ENCODE assay signal across 8 mouse cellular contexts in the genomic region with DNA sequence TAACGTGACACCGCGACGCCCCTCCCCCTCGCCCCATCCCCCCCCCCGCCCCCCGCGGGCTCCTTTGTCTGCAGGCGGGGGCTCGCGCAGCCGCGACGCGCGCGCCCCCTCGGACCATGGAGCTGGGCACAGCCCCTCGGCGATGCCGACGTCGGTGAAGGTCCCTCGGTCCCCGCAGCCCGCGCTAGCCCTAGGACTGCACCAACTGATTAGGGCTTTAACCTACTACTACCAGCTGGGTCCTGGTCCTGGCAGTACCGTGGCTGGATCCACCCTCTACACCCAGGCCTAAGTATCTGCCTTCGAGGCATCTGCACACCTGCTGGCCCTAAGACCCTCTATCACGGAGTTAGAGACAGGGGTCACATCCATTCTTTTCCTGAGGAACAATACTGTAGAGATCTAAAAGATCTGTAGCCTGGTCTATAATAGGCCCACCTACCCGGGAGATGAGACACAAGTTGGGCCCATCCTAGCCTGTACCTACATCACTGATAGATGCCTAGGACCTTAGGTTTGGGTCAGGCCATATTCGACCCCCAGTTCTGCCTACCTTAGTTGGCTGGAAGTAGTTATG. TPM values are rescaled to one million over a fixed set of nuclear protein-coding genes. Genes with fewer than 3 reads are reported as not detected.
A peak's percentile ranks its signal among the peaks of the same experiment; 100 is the strongest.
DNase-seq lines count a peak whose midpoint lies in the region; ATAC-seq and TF ChIP-seq lines count a peak whose summit lies in the region.

No protein-coding gene starts in this region.

- ATAC-seq in heart, embryonic 16.5 days (replicated peaks; ENCODE audit: extremely low read depth, insufficient read depth, low FRiP score): peak; percentile 5; the same call in 1 of the 2 replicates
- ATAC-seq in liver, embryonic 16.5 days (ENCODE audit: low read depth): peak; percentile 10

- peaks cover 45% of the 10 kb centered on the region for H3K27me3 ChIP-seq in heart, embryonic 10.5 days (ENCODE audit: insufficient read depth, poor library complexity, severe bottlenecking)
- peaks cover 18% of the 10 kb centered on the region for H3K27me3 ChIP-seq in ES-Bruce4 (ENCODE audit: control insufficient read depth, insufficient read depth, low read length, poor library complexity, severe bottlenecking)
- no peaks in the 10 kb centered on the region for H3K27me3 ChIP-seq in heart, embryonic 16.5 days (ENCODE audit: control insufficient read depth, insufficient read depth, low read length)
- peaks cover 49% of the 10 kb centered on the region for H3K27me3 ChIP-seq in liver, embryonic 16.5 days (ENCODE audit: control insufficient read depth, insufficient read depth, low read depth, low read length)

- peak overlapping the region; percentile 65 for H3K4me2 ChIP-seq in heart, embryonic 16.5 days (ENCODE audit: low read depth, low read length)
- H3K4me2 ChIP-seq in liver, embryonic 16.5 days (ENCODE audit: low read depth, low read length): peak overlapping the region; percentile 67

- H3K9ac ChIP-seq in ES-Bruce4 (ENCODE audit: low read depth, poor library complexity, severe bottlenecking): no peak overlapping the region
- peak overlapping the region; percentile 67 for H3K9ac ChIP-seq in heart, embryonic 16.5 days (ENCODE audit: low read length)
- H3K9ac ChIP-seq in liver, embryonic 16.5 days (ENCODE audit: low read depth, low read length): no peak overlapping the region; the same call in 1 of the 2 replicates

- peaks cover 19% of the 10 kb centered on the region; the same call in 1 of the 2 replicates for H3K36me3 ChIP-seq in heart, embryonic 10.5 days
- H3K36me3 ChIP-seq in ES-Bruce4 (ENCODE audit: control insufficient read depth, insufficient read depth, low read length, poor library complexity, severe bottlenecking): no peaks in the 10 kb centered on the region
- H3K36me3 ChIP-seq in heart, embryonic 16.5 days (ENCODE audit: control insufficient read depth, insufficient read depth): no peaks in the 10 kb centered on the region
- H3K36me3 ChIP-seq in liver, embryonic 16.5 days (ENCODE audit: control insufficient read depth, insufficient read depth): no peaks in the 10 kb centered on the region

- no peak for DNase-seq in heart, embryonic 10.5 days (ENCODE audit: low spot score)
- DNase-seq in heart, adult 8-10 months (ENCODE audit: low spot score): no peak
- DNase-seq in cerebellum, adult 11-12 months: no peak
- DNase-seq in layer of hippocampus, postnatal 36 days: no peak
- no peak for DNase-seq in layer of hippocampus, adult 8-10 months (ENCODE audit: low spot score in 2 of 2)

- no peak for TF ChIP-seq POLR2A in ES-Bruce4 (IDR thresholded peaks at IDR 0.05; ENCODE audit: insufficient read depth, low read length)

- H3K27ac ChIP-seq in heart, embryonic 10.5 days: peak overlapping the region; percentile 88
- H3K27ac ChIP-seq in ES-Bruce4 (ENCODE audit: insufficient read depth, low read length): no peak overlapping the region
- H3K27ac ChIP-seq in heart, embryonic 16.5 days (ENCODE audit: low read length): peak overlapping the region; percentile 64
- no peak overlapping the region for H3K27ac ChIP-seq in liver, embryonic 16.5 days (ENCODE audit: low read length)

- 31% methylated on average over 24 of the region's 32 CpGs for WGBS in heart, embryonic 10.5 days
- WGBS in heart, embryonic 16.5 days: 24% methylated on average over 23 of the region's 32 CpGs
- 25% methylated on average over 18 of the region's 32 CpGs for WGBS in liver, embryonic 16.5 days (ENCODE audit: insufficient replicate concordance)

- H3K4me1 ChIP-seq in heart, embryonic 10.5 days: peaks cover 63% of the 10 kb centered on the region
- peaks cover 5% of the 10 kb centered on the region for H3K4me1 ChIP-seq in ES-Bruce4 (ENCODE audit: control insufficient read depth, insufficient read depth, low read length)
- peaks cover 22% of the 10 kb centered on the region for H3K4me1 ChIP-seq in heart, embryonic 16.5 days (ENCODE audit: control insufficient read depth, insufficient read depth, low read length)
- peaks cover 19% of the 10 kb centered on the region for H3K4me1 ChIP-seq in liver, embryonic 16.5 days (ENCODE audit: control insufficient read depth, low read depth, low read length)

- peak overlapping the region; percentile 72 for H3K4me3 ChIP-seq in heart, embryonic 10.5 days
- peak overlapping the region; percentile 57 for H3K4me3 ChIP-seq in ES-Bruce4 (ENCODE audit: low read depth, low read length)
- peak overlapping the region; percentile 45 for H3K4me3 ChIP-seq in heart, embryonic 16.5 days (ENCODE audit: low read length)
- peak overlapping the region; percentile 47 for H3K4me3 ChIP-seq in liver, embryonic 16.5 days (ENCODE audit: low read depth, low read length)

- TF ChIP-seq EP300 in ES-Bruce4 (IDR thresholded peaks at IDR 0.05; ENCODE audit: insufficient read depth, low read depth, low read length): no peak

- no peak for TF ChIP-seq CTCF in ES-Bruce4 (IDR thresholded peaks at IDR 0.05; ENCODE audit: low read depth, low read length)

- peaks cover 17% of the 10 kb centered on the region for H3K9me3 ChIP-seq in heart, embryonic 10.5 days
- no peaks in the 10 kb centered on the region for H3K9me3 ChIP-seq in ES-Bruce4 (replicated peaks; ENCODE audit: control insufficient read depth, insufficient read depth, low read length, poor library complexity, severe bottlenecking)
- peaks cover 16% of the 10 kb centered on the region for H3K9me3 ChIP-seq in heart, embryonic 16.5 days (replicated peaks; ENCODE audit: control insufficient read depth, low read length)
- peaks cover 22% of the 10 kb centered on the region for H3K9me3 ChIP-seq in liver, embryonic 16.5 days (replicated peaks; ENCODE audit: control insufficient read depth, low read length)

RNA-seq across cellular contexts. Expression of a gene that starts 0.5 kb away (rescaled TPM):
- 1,495 and 1,694 TPM in 2 replicates for polyA plus RNA-seq in heart, embryonic 10.5 days (2016; fragmentation: Nextera tagmentation; extraction: Ambion mirVana)
- total RNA-seq in heart, adult 8-10 months (2022): 10 to 100 TPM; 27.9 to 44.7 (median 34.9) TPM
- polyA plus RNA-seq in ES-Bruce4 (2011; ENCODE audit: insufficient read depth, insufficient read length, low read depth, missing spikeins): 23.4 and 24.2 TPM in 2 replicates
- 285 and 286 TPM in 2 replicates for polyA plus RNA-seq in heart, embryonic 16.5 days (2015; fragmentation: Nextera tagmentation; extraction: Ambion mirVana)
- polyA plus RNA-seq in liver, embryonic 16.5 days (2015; fragmentation: Nextera tagmentation; extraction: Ambion mirVana): 143 and 173 TPM in 2 replicates
- total RNA-seq in layer of hippocampus, postnatal 36 days (2021): 1 to 10 TPM; 3.6 to 6.7 TPM
- total RNA-seq in layer of hippocampus, adult 8-10 months (2022): 1 to 10 TPM; 4.4 to 9.9 (median 7.0) TPM

RNA-seq across cellular contexts. Expression of a gene that starts 12.2 kb away (rescaled TPM):
- polyA plus RNA-seq in heart, embryonic 10.5 days (2016; fragmentation: Nextera tagmentation; extraction: Ambion mirVana): 0.54 and 1.3 TPM in 2 replicates
- under 1 TPM; 0.52 to 0.85 (median 0.54) TPM for total RNA-seq in heart, adult 8-10 months (2022)
- polyA plus RNA-seq in ES-Bruce4 (2011; ENCODE audit: insufficient read depth, insufficient read length, low read depth, missing spikeins): 4.5 and 5.0 TPM in 2 replicates
- 0.66 and 1.0 TPM in 2 replicates for polyA plus RNA-seq in heart, embryonic 16.5 days (2015; fragmentation: Nextera tagmentation; extraction: Ambion mirVana)
- 13.0 and 14.4 TPM in 2 replicates for polyA plus RNA-seq in liver, embryonic 16.5 days (2015; fragmentation: Nextera tagmentation; extraction: Ambion mirVana)
- under 1 TPM; 0.28 to 0.65 TPM for total RNA-seq in layer of hippocampus, postnatal 36 days (2021)
- 1 to 10 TPM in 2 of 4 experiments, under 1 TPM in 1, not detected in 1; 0.66 to 1.4 (median 1.4) TPM for total RNA-seq in layer of hippocampus, adult 8-10 months (2022)

RNA-seq across cellular contexts. Expression of a gene that starts 41.6 kb away (rescaled TPM):
- polyA plus RNA-seq in heart, embryonic 10.5 days (2016; fragmentation: Nextera tagmentation; extraction: Ambion mirVana): 2.9 and 9.8 TPM in 2 replicates
- total RNA-seq in heart, adult 8-10 months (2022): not detected
- polyA plus RNA-seq in ES-Bruce4 (2011; ENCODE audit: insufficient read depth, insufficient read length, low read depth, missing spikeins): 43.1 and 44.9 TPM in 2 replicates
- 0.29 and 0.71 TPM in 2 replicates for polyA plus RNA-seq in heart, embryonic 16.5 days (2015; fragmentation: Nextera tagmentation; extraction: Ambion mirVana)
- polyA plus RNA-seq in liver, embryonic 16.5 days (2015; fragmentation: Nextera tagmentation; extraction: Ambion mirVana): 25.8 and 25.9 TPM in 2 replicates
- not detected for total RNA-seq in layer of hippocampus, postnatal 36 days (2021)
- under 1 TPM in 1 of 4 experiments, not detected in 3; 0.66 TPM for total RNA-seq in layer of hippocampus, adult 8-10 months (2022)

Comparison
In these comparisons a context has a peak if more than half of its experiments do, and no peak if none do; other contexts are left out.
1. H3K27ac ChIP-seq: peak in heart, embryonic 10.5 days (single experiment) and heart, embryonic 16.5 days (single experiment); none in ES-Bruce4 (single experiment) and liver, embryonic 16.5 days (single experiment).
2. Peak in every context shown above with its lines, with median percentiles within 50 percentile points of each other: H3K4me3 ChIP-seq.